Mouse (Mus musculus) myocyte (in vitro differentiated cells): ENCODE results near the gene Wwox.

Experiments
- CEBPB ChIP-seq: IDR thresholded peaks from 2 replicates; pipeline ENCODE4 v1.6.1; 2011; ENCODE audit warnings: mild to moderate bottlenecking, moderate library complexity; ENCODE audit not compliant: poor library complexity, insufficient read depth, severe bottlenecking
- E2F4 ChIP-seq: IDR thresholded peaks from one replicate; pipeline ENCODE4 v1.6.1; 2011; ENCODE audit warnings: mild to moderate bottlenecking, control low read depth, moderate library complexity; ENCODE audit not compliant: insufficient read depth
- MAX ChIP-seq: IDR thresholded peaks from one replicate; pipeline ENCODE4 v1.6.1; 2011; ENCODE audit warnings: low read depth, mild to moderate bottlenecking, control low read depth
- MYOD1 ChIP-seq, 3 experiments: IDR thresholded peaks; one replicate each; pipeline ENCODE4 v1.6.1; 2011; ENCODE audit warnings: control low read depth in 2 of 3, low read depth in 2 of 3, mild to moderate bottlenecking in 2 of 3, moderate library complexity in 1 of 3; ENCODE audit not compliant: insufficient read length in 2 of 3, control insufficient read depth in 1 of 3
- POLR2A ChIP-seq: IDR thresholded peaks from one replicate; pipeline ENCODE4 v1.6.1; 2011; ENCODE audit warnings: low read depth, mild to moderate bottlenecking, control low read depth, moderate library complexity; ENCODE audit not compliant: insufficient read length
- POLR2AphosphoS2 ChIP-seq: IDR thresholded peaks from one replicate; pipeline ENCODE4 v1.6.1; 2011; ENCODE audit warnings: low read depth, control low read depth; ENCODE audit not compliant: insufficient read length
- REST ChIP-seq: IDR thresholded peaks from one replicate; pipeline ENCODE4 v1.6.1; 2011; ENCODE audit warnings: mild to moderate bottlenecking, control low read depth, moderate library complexity; ENCODE audit not compliant: insufficient read depth, insufficient read length
- TCF12 ChIP-seq: IDR thresholded peaks from one replicate; pipeline ENCODE4 v1.6.1; 2011; ENCODE audit warnings: mild to moderate bottlenecking, control low read depth; ENCODE audit not compliant: poor library complexity, insufficient read depth, severe bottlenecking
- TCF3 ChIP-seq: IDR thresholded peaks from one replicate; pipeline ENCODE4 v1.6.1; 2011; ENCODE audit warnings: low read depth, control low read depth; ENCODE audit not compliant: insufficient read length
- USF1 ChIP-seq: IDR thresholded peaks from one replicate; pipeline ENCODE4 v1.6.1; 2011; ENCODE audit warnings: low read depth, mild to moderate bottlenecking, control low read depth, moderate library complexity

DNA sequence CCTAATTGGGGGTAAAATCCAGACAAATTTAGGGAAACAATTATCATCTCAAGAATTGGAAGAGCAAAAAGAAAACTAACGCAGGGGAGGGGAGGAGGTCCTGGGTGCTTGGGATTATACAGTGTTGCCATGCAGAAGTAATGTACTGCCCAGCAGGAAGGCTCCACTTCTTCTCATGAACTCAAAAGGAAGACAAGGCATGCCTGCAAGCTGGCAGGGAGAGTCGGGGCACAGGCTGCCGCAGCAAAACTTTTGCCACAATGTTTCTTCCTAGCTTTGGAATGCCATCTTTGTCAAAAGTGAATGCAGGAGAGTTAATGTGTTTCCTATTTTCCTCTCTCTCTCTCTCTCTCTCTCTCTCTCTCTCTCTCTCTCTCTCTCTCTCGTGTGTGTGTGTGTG lies 163.6 kb downstream of the Wwox start:
- no peak for TF ChIP-seq POLR2A
- no peak for TF ChIP-seq REST
- TF ChIP-seq TCF12, result no peak
- no peak for TF ChIP-seq E2F4
- no peak for TF ChIP-seq USF1
- TF ChIP-seq MYOD1 (IDR thresholded peaks at IDR 0.05; ENCODE audit: control insufficient read depth in 1 of 3, insufficient read length in 2 of 3, low read depth in 2 of 3), result no peak
- no peak for TF ChIP-seq MAX
- no peak for TF ChIP-seq POLR2AphosphoS2
- TF ChIP-seq TCF3, result no peak
- no peak for TF ChIP-seq CEBPB
